Mouse (Mus musculus) brain, embryonic 14.5 days (tissue): ENCODE results near the gene Rel.

Source experiments
- CTCF ChIP-seq: fragments of 200-500 bp; IDR thresholded peaks from 2 replicates; pipeline ENCODE4 v1.5.1; 2012; ENCODE audit warnings: inconsistent platforms, mild to moderate bottlenecking, moderate library complexity, borderline replicate concordance; ENCODE audit not compliant: insufficient read depth, insufficient read length; ENCODE audit errors: extremely low read depth
- POLR2A ChIP-seq: fragments of 200-500 bp; IDR thresholded peaks from 2 replicates; pipeline ENCODE4 v1.6.1; 2012; ENCODE audit warnings: mild to moderate bottlenecking, inconsistent platforms, borderline replicate concordance; ENCODE audit not compliant: poor library complexity, insufficient read depth, insufficient read length, severe bottlenecking; ENCODE audit errors: extremely low read depth

DNA sequence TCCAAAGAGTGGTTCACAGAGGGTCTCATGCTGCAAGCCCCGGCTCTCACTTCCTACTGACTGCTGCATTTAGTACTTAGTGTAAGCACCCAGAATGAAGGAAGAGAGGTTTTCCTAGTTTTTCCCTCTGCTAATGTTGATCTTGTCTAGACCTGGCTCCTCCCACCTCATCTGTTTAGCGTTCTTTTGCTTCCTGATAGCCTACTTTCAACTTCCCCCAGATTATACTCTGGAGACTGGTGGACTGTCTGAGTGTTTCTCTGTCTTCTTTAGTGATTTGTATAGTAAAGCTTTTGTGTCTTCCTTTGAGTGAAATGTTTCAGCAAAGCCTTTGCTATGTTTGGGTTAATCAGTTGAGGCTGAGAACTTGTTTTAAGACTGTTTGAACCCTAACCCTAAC lies 40.0 kb upstream of the Rel start:
- TF ChIP-seq CTCF (no peak), POLR2A (no peak)
